Mouse (Mus musculus) c-Kit-positive CD71-negative TER-119-negative erythroid progenitor cells, embryonic 14.5 days (primary cell): ENCODE results near the gene Greb1.

Source experiments
- DNase-seq: peaks from one replicate; pipeline ENCODE4 v3.0.0-alpha.2; 2013; ENCODE audit warnings: low read depth

Gene Greb1

GRCm38 (mm10) chr12:16634075-16634813, 166.4 kb downstream of the Greb1 start:
- DNase-seq = peak; percentile 30

GRCm38 (mm10) chr12:16633235-16633634, 167.5 kb downstream of the Greb1 start:
- DNase-seq = no peak

- DNase-seq = no peak
Observed at GRCm38 (mm10) chr12:16631423-16631822, 169.3 kb downstream of the Greb1 start.

DNA sequence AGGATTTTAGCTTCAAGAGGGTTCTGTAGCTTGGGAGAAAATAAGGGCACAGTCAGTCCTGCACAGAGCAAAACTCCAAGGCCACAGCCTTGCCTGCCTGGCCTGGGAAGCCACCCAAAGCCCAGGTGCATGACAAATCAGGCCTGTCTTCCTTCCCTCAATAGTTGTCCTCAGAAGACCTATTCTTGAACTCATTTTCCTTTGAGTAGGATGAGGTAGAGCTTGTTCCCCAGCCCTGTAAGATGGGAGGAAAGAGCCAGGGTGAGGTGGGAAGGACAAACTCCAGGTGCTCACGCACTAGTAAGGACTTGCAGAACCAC, 169.9 kb downstream of the Greb1 start:
- no peak for DNase-seq

GRCm38 (mm10) chr12:16630152-16630865, 170.4 kb downstream of the Greb1 start:
- DNase-seq = no peak
